In genomic region chr2:168504431-168505182, GRCm38 (mm10) we compare ENCODE assay signal across 16 mouse cellular contexts.
DNase-seq lines count a peak whose midpoint lies in the region; TF ChIP-seq lines count a peak whose summit lies in the region.
"Had no signal": no experiment of that assay in that cellular context is flagged by ENCODE, and none has a peak within 500 bp of the region (broad histone marks: within the 10 kb centered on the region; RNA-seq: fewer than 3 reads in every experiment).

No protein-coding gene starts in this region.

- TF ChIP-seq EP300 in heart, adult 2 months (IDR thresholded peaks at IDR 0.05; ENCODE audit: insufficient read depth, low read depth, low read length), result 0 out of 2 replicates have a peak, but pooled peaks have one; percentile 24

- DNase-seq in adrenal gland, adult (ENCODE audit: inconsistent age in 2 of 2, low spot score in 1 of 2), result peak; percentile 67 to 75
- no peak for DNase-seq in adrenal gland, adult 8-10 months
- peak; percentile 43 to 62 for DNase-seq in heart, adult 2 months
- no peak for DNase-seq in heart, postnatal 10 days
- peak; percentile 60 for DNase-seq in ovary, adult 18-20 months (ENCODE audit: low spot score)
- no peak for DNase-seq in ovary, postnatal 14 days (ENCODE audit: low spot score)
- peak; percentile 67 for DNase-seq in testis, postnatal 10 days (ENCODE audit: low spot score)
- no peak for DNase-seq in embryo, embryonic 11 days
- DNase-seq: forebrain, postnatal 0 days; kidney, postnatal 25 days; lung, postnatal 4 days; retina, postnatal 1 day; thymus, postnatal 14 days had no signal

- no peaks in the 10 kb centered on the region for H3K36me3 ChIP-seq in heart, adult 2 months (ENCODE audit: control insufficient read depth, insufficient read depth, low read length)
- H3K36me3 ChIP-seq: liver, embryonic 15.5 days; midbrain, embryonic 15.5 days had no signal

- H3K4me3 ChIP-seq in heart, adult 2 months, result no peak overlapping the region
- H3K4me3 ChIP-seq: liver, embryonic 15.5 days; midbrain, embryonic 15.5 days had no signal

- intact Hi-C loops in heart, adult 2 months (cut with DNase I), result no loop called here
- intact Hi-C loops in heart, postnatal 10 days (cut with DNase I), result no loop called here

- no peaks in the 10 kb centered on the region for H3K27me3 ChIP-seq in heart, adult 2 months (ENCODE audit: control insufficient read depth, insufficient read depth, low read length)
- H3K27me3 ChIP-seq: liver, embryonic 15.5 days; midbrain, embryonic 15.5 days; Patski had no signal

- no peak overlapping the region for H3K27ac ChIP-seq in heart, adult 2 months
- H3K27ac ChIP-seq: liver, embryonic 15.5 days; midbrain, embryonic 15.5 days had no signal

- no peak for TF ChIP-seq CTCF in heart, adult 2 months (IDR thresholded peaks at IDR 0.05)

- WGBS in heart, adult 2 months, result 71% methylated on average over 27 of the region's 27 CpGs

- no peaks in the 10 kb centered on the region for H3K79me2 ChIP-seq in heart, adult 2 months (replicated peaks; ENCODE audit: control insufficient read depth, insufficient read depth, low read length)

- no peak for TF ChIP-seq POLR2A in heart, adult 2 months (IDR thresholded peaks at IDR 0.05; ENCODE audit: insufficient read depth, low read depth, low read length)

- H3K4me1 ChIP-seq in heart, adult 2 months (ENCODE audit: control insufficient read depth, insufficient read depth, low read length), result peaks cover 3% of the 10 kb centered on the region; the same call in 1 of the 2 replicates
- H3K4me1 ChIP-seq: liver, embryonic 15.5 days; midbrain, embryonic 15.5 days had no signal

- no peak overlapping the region for H3K9ac ChIP-seq in heart, adult 2 months (ENCODE audit: low read depth, low read length)
- H3K9ac ChIP-seq: forebrain, postnatal 0 days; liver, embryonic 15.5 days; midbrain, embryonic 15.5 days had no signal

Comparison
In these comparisons a context has a peak if more than half of its experiments do, and no peak if none do; other contexts are left out.
1. DNase-seq: peak in adrenal gland, adult (2 of 2), heart, adult 2 months (2 of 2), ovary, adult 18-20 months (single experiment) and testis, postnatal 10 days (single experiment); none in adrenal gland, adult 8-10 months (single experiment), heart, postnatal 10 days (0 of 2), ovary, postnatal 14 days (single experiment) and embryo, embryonic 11 days (single experiment).